Mouse (Mus musculus) midbrain, embryonic 16.5 days (tissue): ENCODE measurements at regions not wholly inside any gene's neighbourhood (a gene's known extent, or its start where the extent isn't known, plus 50 kb on each side); places are given as distances from the start of the nearest gene placed in this dataset.

ENCODE experiments used
- ATAC-seq: fragments of 200-750 bp; cut with Nextera tagmentation; 2 replicates; pipeline ENCODE4 v1.8.0; 2017; ENCODE audit warnings: moderate TSS enrichment
- H3K27ac ChIP-seq: fragments of 300-500 bp; sonication (generic); 2 replicates; pipeline ENCODE4 v1.5.1; 2014; ENCODE audit warnings: mild to moderate bottlenecking, low read length, mixed read lengths
- H3K27me3 ChIP-seq: fragments of 300-500 bp; sonication (generic); 2 replicates; pipeline ENCODE4 v1.6.1; 2014; ENCODE audit warnings: low read depth, low read length, mixed read lengths; ENCODE audit not compliant: control insufficient read depth, insufficient read depth
- H3K36me3 ChIP-seq: fragments of 300-500 bp; sonication (generic); 2 replicates; pipeline ENCODE4 v1.6.1; 2014; ENCODE audit warnings: mild to moderate bottlenecking, low read length, moderate library complexity, mixed read lengths; ENCODE audit not compliant: control insufficient read depth, insufficient read depth
- H3K4me1 ChIP-seq: fragments of 300-500 bp; sonication (generic); 2 replicates; pipeline ENCODE4 v1.6.1; 2014; ENCODE audit warnings: mild to moderate bottlenecking, low read length, mixed read lengths; ENCODE audit not compliant: control insufficient read depth, insufficient read depth
- H3K4me2 ChIP-seq: fragments of 300-500 bp; sonication (generic); 2 replicates; pipeline ENCODE4 v1.6.1; 2014; ENCODE audit warnings: mild to moderate bottlenecking, low read length, mixed read lengths
- H3K4me3 ChIP-seq: fragments of 300-500 bp; sonication (generic); 2 replicates; pipeline ENCODE4 v1.5.1; 2014; ENCODE audit warnings: low read depth, mild to moderate bottlenecking, low read length, moderate library complexity, mixed read lengths
- H3K9ac ChIP-seq: fragments of 300-500 bp; sonication (generic); 2 replicates; pipeline ENCODE4 v1.6.1; 2014; ENCODE audit warnings: low read depth, low read length, mixed read lengths
- H3K9me3 ChIP-seq: fragments of 300-500 bp; sonication (generic); replicated peaks from 2 replicates; pipeline ENCODE4 v1.6.1; 2014; ENCODE audit warnings: mild to moderate bottlenecking, low read length, mixed read lengths; ENCODE audit not compliant: control insufficient read depth, poor library complexity, severe bottlenecking
- WGBS: fragments of 180-500 bp; shearing (Covaris S2); extraction: QIAGEN DNeasy Blood & Tissue Kit; methylation state at CpG from one replicate; pipeline ENCODE4 v1.1.7; 2014; 5-methylcytosine and 5-hydroxymethylcytosine counted together

GRCm38 (mm10) chr8:115955371-115955770, 247.8 kb upstream of the Maf start:
- 94% methylated on average over 5 of the region's 5 CpGs for WGBS
- Histone ChIP-seq H3K36me3 (no peaks in the 10 kb centered on the region), H3K4me3 (no peak overlapping the region), H3K9ac (no peak overlapping the region), H3K27me3 (no peaks in the 10 kb centered on the region), H3K9me3 (no peaks in the 10 kb centered on the region), H3K4me2 (no peak overlapping the region), H3K27ac (no peak overlapping the region), H3K4me1 (no peaks in the 10 kb centered on the region)
- ATAC-seq: no peak

GRCm38 (mm10) chr8:115953783-115954470, 246.3 kb upstream of the Maf start:
- no peaks in the 10 kb centered on the region for H3K36me3 ChIP-seq
- no peak overlapping the region for H3K9ac ChIP-seq
- no peak overlapping the region for H3K4me3 ChIP-seq
- H3K4me1 ChIP-seq: no peaks in the 10 kb centered on the region
- no peak overlapping the region for H3K27ac ChIP-seq
- no peaks in the 10 kb centered on the region for H3K9me3 ChIP-seq
- ATAC-seq: no peak
- no peaks in the 10 kb centered on the region for H3K27me3 ChIP-seq
- WGBS: 87% methylated on average over 7 of the region's 7 CpGs
- H3K4me2 ChIP-seq: no peak overlapping the region

GRCm38 (mm10) chr8:115952496-115952895, 244.9 kb upstream of the Maf start:
- no peak overlapping the region for H3K9ac ChIP-seq
- no peaks in the 10 kb centered on the region for H3K27me3 ChIP-seq
- 96% methylated on average over 1 of the region's 1 CpGs for WGBS
- no peak overlapping the region for H3K27ac ChIP-seq
- no peaks in the 10 kb centered on the region for H3K4me1 ChIP-seq
- no peak for ATAC-seq
- no peak overlapping the region for H3K4me2 ChIP-seq
- no peaks in the 10 kb centered on the region for H3K9me3 ChIP-seq
- H3K4me3 ChIP-seq: no peak overlapping the region
- no peaks in the 10 kb centered on the region for H3K36me3 ChIP-seq

GRCm38 (mm10) chr8:115948916-115949315, 241.3 kb upstream of the Maf start:
- H3K4me3 ChIP-seq: no peak overlapping the region
- H3K27ac ChIP-seq: no peak overlapping the region
- H3K36me3 ChIP-seq: no peaks in the 10 kb centered on the region
- WGBS: 87% methylated on average over 2 of the region's 2 CpGs
- H3K4me2 ChIP-seq: no peak overlapping the region
- H3K9ac ChIP-seq: no peak overlapping the region
- ATAC-seq: no peak
- H3K27me3 ChIP-seq: no peaks in the 10 kb centered on the region
- H3K9me3 ChIP-seq: no peaks in the 10 kb centered on the region
- no peaks in the 10 kb centered on the region for H3K4me1 ChIP-seq

- no peaks in the 10 kb centered on the region for H3K36me3 ChIP-seq
- peaks cover 2% of the 10 kb centered on the region; the same call in 1 of the 2 replicates for H3K4me1 ChIP-seq
- no peak overlapping the region for H3K27ac ChIP-seq
- ATAC-seq: no peak
- no peaks in the 10 kb centered on the region for H3K27me3 ChIP-seq
- H3K9me3 ChIP-seq: no peaks in the 10 kb centered on the region
- H3K9ac ChIP-seq: no peak overlapping the region
- 78% methylated on average over 2 of the region's 2 CpGs for WGBS
- H3K4me2 ChIP-seq: no peak overlapping the region
- no peak overlapping the region for H3K4me3 ChIP-seq
These were observed 240.4 kb upstream of the Maf start for GRCm38 (mm10) chr8:115948036-115948435.

- 31% methylated on average over 16 of the region's 16 CpGs for WGBS
- no peak overlapping the region for H3K4me3 ChIP-seq
- ATAC-seq: peak; percentile 51; the same call in 1 of the 2 replicates
- H3K4me2 ChIP-seq: peak overlapping the region; percentile 37
- H3K9me3 ChIP-seq: no peaks in the 10 kb centered on the region
- peaks cover 7% of the 10 kb centered on the region; the same call in 1 of the 2 replicates for H3K4me1 ChIP-seq
- H3K36me3 ChIP-seq: no peaks in the 10 kb centered on the region
- H3K27ac ChIP-seq: no peak overlapping the region
- H3K9ac ChIP-seq: no peak overlapping the region
- no peaks in the 10 kb centered on the region for H3K27me3 ChIP-seq
These were observed 235.3 kb upstream of the Maf start for GRCm38 (mm10) chr8:115942731-115943509.

GRCm38 (mm10) chr8:115929472-115930210, 222.0 kb upstream of the Maf start:
- Histone ChIP-seq H3K36me3 (no peaks in the 10 kb centered on the region), H3K4me2 (no peak overlapping the region), H3K27me3 (no peaks in the 10 kb centered on the region), H3K9me3 (no peaks in the 10 kb centered on the region), H3K4me3 (no peak overlapping the region), H3K27ac (no peak overlapping the region), H3K9ac (no peak overlapping the region), H3K4me1 (no peaks in the 10 kb centered on the region)
- ATAC-seq: no peak
- WGBS: 74% methylated on average over 8 of the region's 8 CpGs

- H3K4me2 ChIP-seq: no peak overlapping the region
- WGBS: 91% methylated on average over 6 of the region's 6 CpGs
- H3K9me3 ChIP-seq: no peaks in the 10 kb centered on the region
These were observed 214.3 kb upstream of the Maf start for GRCm38 (mm10) chr8:115921889-115922288.

GRCm38 (mm10) chr8:115906650-115907049, 199.1 kb upstream of the Maf start:
- ATAC-seq: no peak
- Histone ChIP-seq H3K9me3 (no peaks in the 10 kb centered on the region), H3K4me1 (no peaks in the 10 kb centered on the region), H3K27me3 (no peaks in the 10 kb centered on the region), H3K36me3 (no peaks in the 10 kb centered on the region), H3K4me2 (no peak overlapping the region), H3K9ac (no peak overlapping the region), H3K4me3 (no peak overlapping the region), H3K27ac (no peak overlapping the region)
- 95% methylated on average over 5 of the region's 5 CpGs for WGBS

More at GRCm38 (mm10) chr8:115921889-115922288, 214.3 kb upstream of the Maf start:
- no peak for ATAC-seq
- H3K9ac ChIP-seq: no peak overlapping the region
- H3K27me3 ChIP-seq: no peaks in the 10 kb centered on the region
- H3K27ac ChIP-seq: no peak overlapping the region
- H3K4me1 ChIP-seq: no peaks in the 10 kb centered on the region
- H3K36me3 ChIP-seq: no peaks in the 10 kb centered on the region
- no peak overlapping the region for H3K4me3 ChIP-seq
